Mouse (Mus musculus) ES-E14 (cell line): Measurements from ENCODE around the gene Edem2.

Experiments
- CHD2 ChIP-seq: IDR thresholded peaks from 2 replicates; pipeline ENCODE4 v1.6.1; 2014; ENCODE audit warnings: mild to moderate bottlenecking, low read depth, low read length, inconsistent platforms
- MAFK ChIP-seq: IDR thresholded peaks from 2 replicates; pipeline ENCODE4 v1.6.1; 2014; ENCODE audit warnings: mild to moderate bottlenecking, low read depth, low read length, inconsistent platforms; ENCODE audit not compliant: insufficient read depth
- ZNF384 ChIP-seq: IDR thresholded peaks from 2 replicates; pipeline ENCODE4 v1.6.1; 2012; ENCODE audit warnings: low read depth, low read length, inconsistent platforms

GRCm38 (mm10) chr2:155693136-155693535 is 36.1 kb downstream of the Edem2 start:
- TF ChIP-seq ZNF384 (no peak), MAFK (no peak), CHD2 (no peak)
